Mouse (Mus musculus) kidney, embryonic 16.5 days (tissue): Measurements from ENCODE around the gene Slc9a3. TPM values are rescaled to one million over a fixed set of nuclear protein-coding genes. Genes with fewer than 3 reads are reported as not detected.
A peak's percentile ranks its signal among the peaks of the same experiment; 100 is the strongest.

Experiments
- ATAC-seq: fragments of 200-750 bp; cut with Nextera tagmentation; 2 replicates; pipeline ENCODE4 v1.8.0; 2017; ENCODE audit warnings: moderate TSS enrichment; ENCODE audit not compliant: low FRiP score, low TSS enrichment
- H3K27ac ChIP-seq: fragments of 300-500 bp; sonication (generic); 2 replicates; pipeline ENCODE4 v1.5.1; 2014; ENCODE audit warnings: low read length
- H3K27me3 ChIP-seq: fragments of 300-500 bp; sonication (generic); 2 replicates; pipeline ENCODE4 v1.6.1; 2014; ENCODE audit warnings: low read length, control low read depth, mixed read lengths; ENCODE audit not compliant: insufficient read depth
- H3K36me3 ChIP-seq: fragments of 300-500 bp; sonication (generic); 2 replicates; pipeline ENCODE4 v1.6.1; 2014; ENCODE audit warnings: low read length, control low read depth, mixed read lengths; ENCODE audit not compliant: insufficient read depth
- H3K4me1 ChIP-seq: fragments of 300-500 bp; sonication (generic); 2 replicates; pipeline ENCODE4 v1.6.1; 2014; ENCODE audit warnings: low read length, control low read depth, mixed read lengths; ENCODE audit not compliant: insufficient read depth
- H3K4me2 ChIP-seq: fragments of 300-500 bp; sonication (generic); replicated peaks from 2 replicates; pipeline ENCODE4 v1.6.1; 2014; ENCODE audit warnings: low read depth, low read length
- H3K4me3 ChIP-seq: fragments of 300-500 bp; sonication (generic); 2 replicates; pipeline ENCODE4 v1.5.1; 2014; ENCODE audit warnings: mild to moderate bottlenecking, low read length
- H3K9ac ChIP-seq: fragments of 300-500 bp; sonication (generic); replicated peaks from 2 replicates; pipeline ENCODE4 v1.6.1; 2014; ENCODE audit warnings: low read length
- H3K9me3 ChIP-seq: fragments of 300-500 bp; sonication (generic); 2 replicates; pipeline ENCODE4 v1.6.1; 2016; ENCODE audit warnings: low read length, control low read depth
- WGBS: fragments of 180-500 bp; shearing (Covaris S2); extraction: QIAGEN DNeasy Blood & Tissue Kit; methylation state at CpG from one replicate; pipeline ENCODE4 v1.1.7; 2014; 5-methylcytosine and 5-hydroxymethylcytosine counted together
- polyA plus RNA-seq: library from polyadenylated mRNA; unstranded; fragments of >200 nt; fragmentation: Nextera tagmentation; extraction: Ambion mirVana; gene quantifications from 2 replicates; pipeline ENCODE4 v1.2.1, GENCODE M21; 2015

Gene Slc9a3
- polyA plus RNA-seq, 1 experiment from 2014 or later = 3.7 TPM

DNA sequence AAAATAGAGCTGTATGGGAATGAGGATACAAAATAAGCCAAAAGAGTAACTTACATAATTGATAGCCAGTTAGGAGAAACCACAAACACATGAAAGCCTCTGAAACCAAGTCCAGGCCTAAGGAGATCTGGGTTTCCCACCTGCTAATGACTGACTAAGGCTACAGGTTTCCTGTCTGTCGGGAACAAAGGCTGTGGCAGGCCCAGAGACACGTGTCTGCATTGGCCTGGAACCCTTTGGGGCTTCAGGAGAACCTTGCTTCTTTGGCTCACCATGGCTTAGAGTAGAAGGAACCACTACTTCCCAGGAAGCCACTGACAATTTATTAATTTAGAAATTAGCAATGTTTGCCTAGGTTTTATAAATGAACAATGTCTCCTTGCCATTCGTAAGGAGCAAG lies 22.0 kb downstream of the Slc9a3 start:
- peak overlapping the region; percentile 89 for H3K27ac ChIP-seq
- 39% methylated on average over 3 of the region's 3 CpGs for WGBS
- no peak for ATAC-seq

DNA sequence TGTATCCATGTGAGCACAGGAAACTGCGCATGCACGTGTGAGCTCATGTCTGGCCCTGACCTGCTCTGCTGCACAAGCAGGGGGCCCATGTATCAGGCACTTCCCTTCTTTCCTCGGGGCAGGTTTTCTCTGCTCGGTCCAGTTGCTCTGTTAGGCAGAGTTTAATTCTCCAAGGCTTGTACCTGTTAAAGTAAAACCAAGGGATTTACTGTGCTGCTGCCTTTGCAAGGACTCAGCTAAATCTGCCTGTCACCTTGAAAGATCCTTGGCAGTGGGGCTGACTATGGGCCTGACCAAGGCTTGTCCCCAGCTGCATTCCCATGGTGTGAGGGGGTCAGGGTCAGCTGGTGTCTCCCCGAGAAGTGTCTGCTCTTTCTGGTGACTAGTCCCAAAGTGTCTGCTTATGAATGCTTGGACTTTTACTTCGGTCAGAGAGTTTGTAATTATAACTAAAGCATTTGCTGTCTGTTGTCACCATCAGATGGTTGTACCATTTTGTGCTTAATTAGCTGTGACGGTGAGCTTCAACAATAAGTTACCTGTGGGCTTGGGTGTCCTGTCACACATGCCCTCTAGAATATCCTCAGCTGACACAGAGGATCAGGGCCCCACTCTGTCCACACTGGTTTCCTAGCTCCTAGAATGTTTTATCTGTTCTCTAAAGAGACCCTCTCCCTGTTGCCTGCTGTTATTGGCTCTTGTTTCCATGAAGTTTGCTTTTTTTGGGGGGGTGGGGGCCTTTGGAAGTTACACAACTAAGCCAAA lies 23.0 kb downstream of the Slc9a3 start:
- Histone ChIP-seq H3K27ac (peak overlapping the region; percentile 89), H3K4me3 (no peak overlapping the region), H3K4me2 (no peak overlapping the region), H3K36me3 (no peaks in the 10 kb centered on the region), H3K9me3 (no peaks in the 10 kb centered on the region), H3K4me1 (peaks cover 8% of the 10 kb centered on the region), H3K9ac (no peak overlapping the region), H3K27me3 (no peaks in the 10 kb centered on the region)
- WGBS = 45% methylated on average over 7 of the region's 7 CpGs
- ATAC-seq = peak; percentile 93

More for the DNA sequence above, 22.0 kb downstream of the Slc9a3 start:
- Histone ChIP-seq H3K4me1 (peaks cover 8% of the 10 kb centered on the region), H3K9me3 (no peaks in the 10 kb centered on the region), H3K36me3 (no peaks in the 10 kb centered on the region), H3K27me3 (no peaks in the 10 kb centered on the region), H3K4me2 (no peak overlapping the region), H3K9ac (no peak overlapping the region), H3K4me3 (no peak overlapping the region)

- Histone ChIP-seq H3K36me3 (no peaks in the 10 kb centered on the region), H3K4me3 (no peak overlapping the region), H3K4me1 (peaks cover 8% of the 10 kb centered on the region), H3K9ac (no peak overlapping the region), H3K27me3 (no peaks in the 10 kb centered on the region), H3K4me2 (no peak overlapping the region), H3K9me3 (no peaks in the 10 kb centered on the region), H3K27ac (no peak overlapping the region)
- 57% methylated on average over 3 of the region's 3 CpGs for WGBS
- ATAC-seq = no peak
Measured at GRCm38 (mm10) chr13:74145983-74146622, 24.8 kb downstream of the Slc9a3 start.

GRCm38 (mm10) chr13:74147327-74147726 lies 26.1 kb downstream of the Slc9a3 start:
- Histone ChIP-seq H3K9ac (no peak overlapping the region), H3K27ac (no peak overlapping the region), H3K4me1 (peaks cover 8% of the 10 kb centered on the region), H3K4me2 (no peak overlapping the region), H3K9me3 (no peaks in the 10 kb centered on the region), H3K36me3 (no peaks in the 10 kb centered on the region), H3K4me3 (no peak overlapping the region), H3K27me3 (no peaks in the 10 kb centered on the region)
- WGBS = 83% methylated on average over 2 of the region's 2 CpGs
- no peak for ATAC-seq

DNA sequence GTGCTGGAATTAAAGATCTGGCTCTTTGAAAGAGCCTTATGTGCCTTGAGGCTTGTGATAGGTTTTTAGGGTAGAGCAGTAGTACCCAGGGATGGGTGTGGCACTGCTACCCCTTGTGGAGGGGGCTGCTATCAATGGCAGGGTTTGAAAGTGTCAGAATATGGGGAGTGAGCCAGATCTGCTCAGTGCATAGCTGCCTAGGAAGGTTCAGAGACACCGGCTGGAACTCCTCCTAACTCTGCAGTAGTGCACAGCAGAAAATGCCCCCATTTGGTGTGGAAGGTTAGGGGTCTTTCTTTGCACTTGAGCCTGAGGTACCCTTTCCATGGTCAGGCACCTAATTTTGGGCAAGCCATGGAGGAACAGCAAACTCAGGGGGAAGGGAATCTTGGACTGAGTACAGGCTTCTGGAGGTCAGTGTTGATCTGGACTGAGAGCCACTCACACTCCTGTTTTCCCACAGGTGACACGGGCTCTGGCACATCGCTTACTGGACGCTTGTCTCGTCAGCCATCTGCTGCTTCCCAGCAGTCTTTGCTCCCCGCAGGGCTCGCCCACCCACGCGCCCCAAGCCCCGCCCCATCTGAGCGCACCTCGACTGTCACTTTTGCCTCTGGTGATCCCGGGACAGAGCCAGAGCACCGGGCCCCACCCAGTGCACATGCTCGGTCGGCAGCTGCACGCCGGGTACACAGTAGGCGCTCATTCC lies 45.2 kb downstream of the Slc9a3 start:
- Histone ChIP-seq H3K36me3 (peaks cover under 1% of the 10 kb centered on the region; the same call in 1 of the 2 replicates), H3K9ac (peak overlapping the region; percentile 64), H3K9me3 (no peaks in the 10 kb centered on the region), H3K27ac (no peak overlapping the region), H3K27me3 (no peaks in the 10 kb centered on the region), H3K4me3 (peak overlapping the region; percentile 59), H3K4me1 (no peaks in the 10 kb centered on the region), H3K4me2 (peak overlapping the region; percentile 80)
- peak; percentile 83 for ATAC-seq
- 7% methylated on average over 19 of the region's 19 CpGs for WGBS

DNA sequence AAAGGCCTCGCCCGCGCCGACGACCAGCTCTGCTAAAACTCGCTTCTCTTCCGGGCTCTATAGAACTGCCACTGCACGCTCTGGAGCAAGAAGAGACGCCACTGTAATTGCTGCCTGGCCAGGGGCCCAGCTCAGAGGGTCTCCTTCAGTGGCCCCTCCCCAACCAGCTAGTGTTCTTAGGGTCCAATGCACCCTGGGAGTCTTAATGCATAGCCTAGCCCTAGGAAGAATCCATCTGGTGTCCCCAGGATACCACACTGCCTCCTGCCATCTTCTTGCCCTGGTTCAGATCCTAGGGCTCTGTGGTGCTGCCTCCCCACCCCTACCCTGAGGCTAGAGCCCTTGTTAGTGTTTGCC lies 45.8 kb downstream of the Slc9a3 start:
- 7% methylated on average over 9 of the region's 9 CpGs for WGBS
- Histone ChIP-seq H3K4me1 (no peaks in the 10 kb centered on the region), H3K36me3 (peaks cover 6% of the 10 kb centered on the region; the same call in 1 of the 2 replicates), H3K9ac (peak overlapping the region; percentile 64), H3K9me3 (no peaks in the 10 kb centered on the region), H3K4me3 (peak overlapping the region; percentile 59), H3K4me2 (peak overlapping the region; percentile 80), H3K27ac (no peak overlapping the region), H3K27me3 (no peaks in the 10 kb centered on the region)
- ATAC-seq = peak; percentile 75

- 84% methylated on average over 2 of the region's 2 CpGs for WGBS
- Histone ChIP-seq H3K4me1 (no peaks in the 10 kb centered on the region), H3K4me3 (no peak overlapping the region), H3K4me2 (no peak overlapping the region), H3K27me3 (no peaks in the 10 kb centered on the region), H3K9me3 (no peaks in the 10 kb centered on the region), H3K9ac (no peak overlapping the region), H3K27ac (no peak overlapping the region), H3K36me3 (peaks cover 8% of the 10 kb centered on the region)
- 0 out of 2 replicates have a peak, but pooled peaks have one; percentile 40 for ATAC-seq
Measured at GRCm38 (mm10) chr13:74167492-74167891, 46.2 kb downstream of the Slc9a3 start.

GRCm38 (mm10) chr13:74169446-74170164 lies 48.3 kb downstream of the Slc9a3 start:
- Histone ChIP-seq H3K9me3 (no peaks in the 10 kb centered on the region), H3K4me1 (no peaks in the 10 kb centered on the region), H3K4me3 (no peak overlapping the region), H3K9ac (no peak overlapping the region), H3K27me3 (no peaks in the 10 kb centered on the region), H3K27ac (no peak overlapping the region), H3K4me2 (no peak overlapping the region), H3K36me3 (peaks cover 24% of the 10 kb centered on the region)
- ATAC-seq = no peak
- 85% methylated on average over 10 of the region's 10 CpGs for WGBS

DNA sequence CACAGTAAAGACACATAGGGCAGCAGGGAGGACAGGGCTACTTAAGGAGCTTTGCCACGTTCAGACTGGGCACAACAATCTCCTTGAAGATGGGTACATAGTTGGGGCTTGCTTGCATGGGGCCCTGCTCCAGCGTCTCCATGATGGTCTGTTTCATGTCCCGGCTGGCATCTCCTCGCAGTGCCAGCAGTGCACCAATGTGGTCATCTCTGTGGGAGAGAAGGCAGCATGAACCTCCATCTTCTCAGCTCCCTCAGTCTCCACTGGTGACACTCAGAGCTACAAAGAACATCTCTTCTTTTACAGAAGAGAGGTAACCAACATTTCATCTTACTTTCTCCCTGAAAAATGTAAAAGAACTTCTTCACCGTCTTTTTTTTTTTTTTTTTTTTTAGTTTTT lies 50.8 kb downstream of the Slc9a3 start:
- no peak for ATAC-seq
- Histone ChIP-seq H3K36me3 (peaks cover 30% of the 10 kb centered on the region), H3K4me1 (no peaks in the 10 kb centered on the region), H3K27ac (no peak overlapping the region), H3K9ac (no peak overlapping the region), H3K4me2 (no peak overlapping the region), H3K9me3 (no peaks in the 10 kb centered on the region), H3K27me3 (no peaks in the 10 kb centered on the region), H3K4me3 (no peak overlapping the region)
- WGBS = 92% methylated on average over 5 of the region's 5 CpGs
